Mouse (Mus musculus): ENCODE measurements around the gene Ano2. TPM values are rescaled to one million over a fixed set of nuclear protein-coding genes. Genes with fewer than 3 reads are reported as not detected.

The Ano2 gene
- polyA plus RNA-seq, 1 experiment from 2014 or later: 0.29 TPM

DNA sequence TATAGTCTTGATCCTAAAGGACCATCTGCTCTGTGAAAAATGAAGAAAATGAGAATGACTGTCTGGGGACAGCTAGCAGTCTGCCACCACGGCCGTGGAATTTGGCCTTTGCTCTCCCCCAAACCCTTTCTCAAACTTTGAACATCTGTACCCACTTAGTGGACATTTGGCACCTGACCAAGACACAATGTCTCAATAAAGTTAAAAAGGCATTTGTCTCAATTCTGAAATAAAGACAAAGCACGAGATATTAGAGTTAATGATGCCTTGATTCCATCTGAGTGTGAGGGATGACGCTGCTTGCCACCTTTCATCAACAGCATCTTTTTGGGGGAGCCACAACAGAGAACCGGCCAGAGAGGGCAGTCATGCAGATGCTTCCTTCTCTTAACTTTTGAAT is 83.0 kb downstream of the Ano2 start:
- H3K27ac ChIP-seq (ENCODE audit: low read depth, low read length): no peak overlapping the region
- no peak overlapping the region for H3K4me2 ChIP-seq (ENCODE audit: low read depth)
- H3K4me1 ChIP-seq (ENCODE audit: control insufficient read depth, insufficient read depth, low read length): no peaks in the 10 kb centered on the region
- no peaks in the 10 kb centered on the region; the same call in 1 of the 2 replicates for H3K27me3 ChIP-seq (ENCODE audit: control insufficient read depth, insufficient read depth, low read length)
- ATAC-seq (ENCODE audit: insufficient read depth, low FRiP score, low TSS enrichment) (no peak), DNase-seq (ENCODE audit: low spot score) (peak; percentile 18)
- H3K36me3 ChIP-seq (ENCODE audit: control insufficient read depth, insufficient read depth, low read length): no peaks in the 10 kb centered on the region
- 36% methylated on average over 5 of the region's 5 CpGs for WGBS
- no peak overlapping the region for H3K4me3 ChIP-seq (ENCODE audit: low read depth, low read length)
- no peak overlapping the region for H3K9ac ChIP-seq (ENCODE audit: low read length)
- H3K9me3 ChIP-seq (ENCODE audit: control insufficient read depth, low read length): no peaks in the 10 kb centered on the region

DNA sequence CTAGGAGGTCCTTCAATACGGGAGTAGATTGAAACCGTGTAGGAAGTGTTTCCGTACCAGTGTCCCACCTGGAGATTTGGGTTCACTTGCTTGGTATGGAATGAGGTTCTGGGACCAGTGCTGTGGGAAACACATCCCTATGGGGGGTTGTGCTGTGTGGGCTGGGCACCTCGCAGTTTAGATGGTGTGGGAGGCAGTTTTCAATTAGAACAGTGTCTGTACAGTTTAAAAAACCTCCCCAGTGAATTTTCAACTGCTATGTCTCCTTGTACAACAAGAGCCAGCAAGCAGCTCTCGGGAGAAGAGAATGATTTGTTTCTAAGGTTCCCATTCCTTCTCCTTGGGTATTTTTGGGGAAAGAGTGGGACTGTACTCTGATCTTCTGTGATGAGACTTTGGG is 86.1 kb downstream of the Ano2 start:
- H3K27me3 ChIP-seq (ENCODE audit: control insufficient read depth, insufficient read depth, low read length): no peaks in the 10 kb centered on the region; the same call in 1 of the 2 replicates
- H3K9ac ChIP-seq (ENCODE audit: low read length): no peak overlapping the region
- H3K4me1 ChIP-seq (ENCODE audit: control insufficient read depth, insufficient read depth, low read length): no peaks in the 10 kb centered on the region
- DNase-seq (ENCODE audit: low spot score) (no peak), ATAC-seq (ENCODE audit: insufficient read depth, low FRiP score, low TSS enrichment) (no peak)
- H3K4me3 ChIP-seq (ENCODE audit: low read depth, low read length): no peak overlapping the region
- H3K27ac ChIP-seq (ENCODE audit: low read depth, low read length): no peak overlapping the region
- no peak overlapping the region for H3K4me2 ChIP-seq (ENCODE audit: low read depth)
- no peaks in the 10 kb centered on the region for H3K36me3 ChIP-seq (ENCODE audit: control insufficient read depth, insufficient read depth, low read length)
- WGBS: 80% methylated on average over 5 of the region's 5 CpGs
- H3K9me3 ChIP-seq (ENCODE audit: control insufficient read depth, low read length): no peaks in the 10 kb centered on the region

DNA sequence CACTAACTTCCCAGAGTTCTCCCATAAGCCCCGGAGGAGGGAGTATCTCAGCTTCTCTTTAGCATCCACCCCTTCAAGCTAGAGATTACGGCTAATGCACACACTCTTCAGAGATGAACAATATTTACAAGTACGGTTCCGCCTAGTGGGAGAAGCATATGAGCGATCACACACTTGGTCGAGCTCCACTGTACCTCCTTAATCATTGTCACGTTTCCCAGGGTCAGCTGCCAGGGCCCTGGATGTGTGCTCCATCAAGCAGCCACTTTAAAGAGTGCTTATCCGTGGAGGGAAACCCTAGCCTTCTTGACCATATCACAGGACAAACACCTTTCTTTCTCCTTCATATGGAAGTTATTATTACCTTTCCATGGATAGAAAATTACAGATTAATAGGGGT is 112.7 kb downstream of the Ano2 start:
- 70% methylated on average over 8 of the region's 8 CpGs for WGBS
- no peak for ATAC-seq (ENCODE audit: insufficient read depth, low FRiP score, low TSS enrichment)
- no peaks in the 10 kb centered on the region for H3K36me3 ChIP-seq (ENCODE audit: control insufficient read depth, insufficient read depth, low read length)

DNA sequence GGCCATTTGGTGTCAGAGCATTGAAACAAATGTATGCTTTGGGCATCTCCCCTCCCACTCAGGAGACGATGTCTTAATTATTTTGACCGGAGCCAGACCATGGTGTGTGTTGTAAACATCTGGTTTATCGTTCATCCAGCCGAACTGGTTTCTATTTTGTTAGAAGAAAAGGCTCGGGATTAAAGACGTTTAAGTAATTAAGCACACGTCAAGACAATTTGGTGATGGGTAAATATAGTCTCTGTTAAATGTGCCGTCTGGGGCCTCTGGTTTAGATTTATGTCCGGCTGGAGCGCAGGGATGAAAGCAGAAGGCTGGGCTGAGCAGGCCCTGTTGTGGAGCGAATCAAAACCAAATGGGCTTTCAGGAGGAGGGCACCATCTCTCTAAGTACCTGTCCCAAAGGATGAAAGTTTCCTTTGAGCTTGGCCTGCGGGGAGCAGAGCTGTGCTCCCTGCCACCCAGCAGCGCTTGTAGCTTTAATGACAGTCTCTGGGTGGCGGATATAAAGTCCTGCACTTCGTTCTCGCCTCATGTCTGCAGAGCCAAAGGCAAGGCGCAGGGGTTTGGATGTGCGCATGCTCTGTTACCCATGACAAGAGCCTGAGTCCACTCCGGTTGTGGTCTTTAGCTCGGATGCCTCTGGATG is 113.3 kb downstream of the Ano2 start:
- no peaks in the 10 kb centered on the region for H3K9me3 ChIP-seq (ENCODE audit: control insufficient read depth, low read length)
- 30% methylated on average over 20 of the region's 20 CpGs for WGBS
- H3K4me2 ChIP-seq (ENCODE audit: low read depth): no peak overlapping the region
- peaks cover 2% of the 10 kb centered on the region; the same call in 1 of the 2 replicates for H3K4me1 ChIP-seq (ENCODE audit: control insufficient read depth, insufficient read depth, low read length)
- DNase-seq (ENCODE audit: low spot score) (peak; percentile 36), ATAC-seq (ENCODE audit: insufficient read depth, low FRiP score, low TSS enrichment) (no peak)
- H3K36me3 ChIP-seq (ENCODE audit: control insufficient read depth, insufficient read depth, low read length): no peaks in the 10 kb centered on the region
- H3K4me3 ChIP-seq (ENCODE audit: low read depth, low read length): no peak overlapping the region
- no peak overlapping the region for H3K27ac ChIP-seq (ENCODE audit: low read depth, low read length)
- no peaks in the 10 kb centered on the region for H3K27me3 ChIP-seq (ENCODE audit: control insufficient read depth, insufficient read depth, low read length)
- no peak overlapping the region for H3K9ac ChIP-seq (ENCODE audit: low read length)

More for the DNA sequence above, 112.7 kb downstream of the Ano2 start:
- Histone ChIP-seq H3K4me2 (ENCODE audit: low read depth) (no peak overlapping the region), H3K9ac (ENCODE audit: low read length) (no peak overlapping the region), H3K9me3 (ENCODE audit: control insufficient read depth, low read length) (no peaks in the 10 kb centered on the region), H3K27me3 (ENCODE audit: control insufficient read depth, insufficient read depth, low read length) (no peaks in the 10 kb centered on the region), H3K4me3 (ENCODE audit: low read depth, low read length) (no peak overlapping the region), H3K4me1 (ENCODE audit: control insufficient read depth, insufficient read depth, low read length) (peaks cover 2% of the 10 kb centered on the region; the same call in 1 of the 2 replicates), H3K27ac (ENCODE audit: low read depth, low read length) (no peak overlapping the region)
- no peak for DNase-seq (ENCODE audit: low spot score)

DNA sequence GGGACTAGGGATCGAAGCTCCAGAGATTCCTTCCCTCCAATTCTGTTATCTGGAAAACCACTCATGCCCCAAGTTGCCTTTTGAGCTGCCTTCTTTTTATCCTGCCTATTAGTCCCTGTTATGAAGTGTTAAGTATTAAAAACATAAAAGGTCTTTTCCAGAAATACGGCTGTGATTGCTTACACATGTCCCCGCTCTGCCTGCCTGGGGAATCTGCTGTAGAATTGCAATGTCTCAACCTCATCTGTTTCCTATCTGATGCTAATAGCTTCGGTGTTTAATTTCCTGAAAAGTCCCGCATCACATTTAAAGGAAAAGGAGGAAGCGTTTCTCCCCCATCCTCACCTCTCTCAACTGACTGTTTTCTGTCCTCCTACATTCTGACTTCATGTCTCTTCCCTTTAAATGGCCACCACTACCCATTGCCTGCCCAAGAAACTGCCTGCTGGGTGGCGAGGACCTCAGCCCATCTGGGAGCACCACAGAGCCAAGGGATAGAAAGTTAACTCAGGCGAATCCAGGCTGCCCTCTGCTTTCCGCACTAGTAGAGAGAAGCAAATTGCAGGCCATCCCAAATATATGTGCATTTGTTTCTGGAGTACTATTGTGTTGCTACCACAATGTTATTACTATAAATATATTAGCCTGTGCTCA is 118.9 kb downstream of the Ano2 start:
- no peak for DNase-seq (ENCODE audit: low spot score)
- H3K9ac ChIP-seq (ENCODE audit: low read length): no peak overlapping the region
- H3K9me3 ChIP-seq (ENCODE audit: control insufficient read depth, low read length): no peaks in the 10 kb centered on the region
- no peak for ATAC-seq (ENCODE audit: insufficient read depth, low FRiP score, low TSS enrichment)
- H3K27me3 ChIP-seq (ENCODE audit: control insufficient read depth, insufficient read depth, low read length): no peaks in the 10 kb centered on the region
- H3K4me3 ChIP-seq (ENCODE audit: low read depth, low read length): no peak overlapping the region
- no peaks in the 10 kb centered on the region for H3K4me1 ChIP-seq (ENCODE audit: control insufficient read depth, insufficient read depth, low read length)
- H3K27ac ChIP-seq (ENCODE audit: low read depth, low read length): no peak overlapping the region
- WGBS: 59% methylated on average over 9 of the region's 9 CpGs
- H3K36me3 ChIP-seq (ENCODE audit: control insufficient read depth, insufficient read depth, low read length): no peaks in the 10 kb centered on the region
- H3K4me2 ChIP-seq (ENCODE audit: low read depth): no peak overlapping the region

DNA sequence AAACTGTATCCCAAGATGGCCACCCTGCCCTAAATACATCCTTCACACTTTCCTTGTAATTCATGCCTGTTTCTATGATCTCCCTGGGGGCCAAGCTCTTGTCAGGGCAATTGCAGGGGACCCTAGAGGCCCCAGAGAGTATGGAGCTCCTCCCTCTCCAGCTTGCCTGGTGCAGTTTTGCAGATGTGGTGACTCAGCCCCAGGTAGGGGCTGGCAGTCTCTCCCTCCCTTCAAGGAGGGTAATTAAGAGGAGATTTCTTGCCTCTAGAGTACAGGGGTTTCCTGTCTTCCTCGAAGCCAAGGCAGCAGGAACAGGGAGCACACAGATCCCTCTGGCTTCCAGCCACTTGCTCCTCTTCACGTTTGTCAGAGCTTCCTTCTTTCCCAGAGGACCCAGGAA is 121.2 kb downstream of the Ano2 start:
- no peak overlapping the region for H3K27ac ChIP-seq (ENCODE audit: low read depth, low read length)
- no peaks in the 10 kb centered on the region for H3K4me1 ChIP-seq (ENCODE audit: control insufficient read depth, insufficient read depth, low read length)
- ATAC-seq (ENCODE audit: insufficient read depth, low FRiP score, low TSS enrichment) (no peak), DNase-seq (ENCODE audit: low spot score) (no peak)
- H3K36me3 ChIP-seq (ENCODE audit: control insufficient read depth, insufficient read depth, low read length): no peaks in the 10 kb centered on the region
- H3K27me3 ChIP-seq (ENCODE audit: control insufficient read depth, insufficient read depth, low read length): no peaks in the 10 kb centered on the region
- 21% methylated on average over 2 of the region's 2 CpGs for WGBS
- no peak overlapping the region for H3K4me3 ChIP-seq (ENCODE audit: low read depth, low read length)
- H3K4me2 ChIP-seq (ENCODE audit: low read depth): no peak overlapping the region
- H3K9me3 ChIP-seq (ENCODE audit: control insufficient read depth, low read length): no peaks in the 10 kb centered on the region
- no peak overlapping the region for H3K9ac ChIP-seq (ENCODE audit: low read length)

DNA sequence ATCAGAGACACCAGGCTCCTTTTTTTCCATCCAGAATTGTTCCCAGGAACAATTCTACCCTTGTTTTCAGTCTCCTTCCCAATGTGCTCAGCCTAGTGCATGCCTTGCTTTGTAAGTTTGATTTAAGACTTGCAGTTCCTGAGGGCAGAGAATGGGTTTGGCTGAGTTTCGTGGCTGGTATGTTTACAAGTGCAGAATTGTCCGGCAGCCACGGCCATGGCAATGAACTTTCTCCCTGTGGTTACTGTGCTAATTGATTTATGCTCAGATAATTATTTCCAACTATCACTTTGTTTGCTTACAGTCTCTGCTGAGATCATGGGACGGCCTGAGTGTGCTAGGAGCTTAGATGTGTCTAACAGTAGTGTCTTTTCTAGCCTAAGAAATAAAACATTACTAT is 147.9 kb downstream of the Ano2 start:
- Histone ChIP-seq H3K4me3 (ENCODE audit: low read depth, low read length) (no peak overlapping the region), H3K9me3 (ENCODE audit: control insufficient read depth, low read length) (no peaks in the 10 kb centered on the region), H3K27ac (ENCODE audit: low read depth, low read length) (no peak overlapping the region), H3K36me3 (ENCODE audit: control insufficient read depth, insufficient read depth, low read length) (no peaks in the 10 kb centered on the region), H3K27me3 (ENCODE audit: control insufficient read depth, insufficient read depth, low read length) (no peaks in the 10 kb centered on the region), H3K9ac (ENCODE audit: low read length) (no peak overlapping the region), H3K4me2 (ENCODE audit: low read depth) (no peak overlapping the region), H3K4me1 (ENCODE audit: control insufficient read depth, insufficient read depth, low read length) (peaks cover 3% of the 10 kb centered on the region; the same call in 1 of the 2 replicates)
- DNase-seq (ENCODE audit: low spot score): no peak
- 41% methylated on average over 4 of the region's 4 CpGs for WGBS
- no peak for ATAC-seq (ENCODE audit: insufficient read depth, low FRiP score, low TSS enrichment)

DNA sequence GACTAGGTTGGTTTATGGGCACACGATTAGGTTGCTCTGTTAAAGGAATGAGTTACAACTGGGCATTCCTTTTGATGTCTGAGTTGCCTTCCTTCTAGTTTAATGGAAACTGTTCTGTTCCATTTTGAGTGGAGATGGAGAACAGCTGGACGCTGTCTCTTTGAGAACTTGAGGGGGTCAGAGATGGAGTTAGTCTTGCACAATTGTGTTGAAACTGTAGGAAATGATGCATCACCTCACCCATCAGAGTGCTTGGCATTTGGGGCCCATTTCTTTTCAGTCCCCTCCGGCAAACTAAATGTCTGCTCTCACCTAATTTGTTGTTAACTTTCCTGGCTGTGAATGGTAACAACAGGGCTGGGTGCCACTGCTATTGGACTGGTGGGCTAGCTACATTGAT is 151.1 kb downstream of the Ano2 start:
- no peak for DNase-seq (ENCODE audit: low spot score)
- Histone ChIP-seq H3K9ac (ENCODE audit: low read length) (no peak overlapping the region), H3K4me1 (ENCODE audit: control insufficient read depth, insufficient read depth, low read length) (peaks cover 3% of the 10 kb centered on the region; the same call in 1 of the 2 replicates), H3K27me3 (ENCODE audit: control insufficient read depth, insufficient read depth, low read length) (no peaks in the 10 kb centered on the region), H3K4me3 (ENCODE audit: low read depth, low read length) (no peak overlapping the region), H3K27ac (ENCODE audit: low read depth, low read length) (no peak overlapping the region), H3K9me3 (ENCODE audit: control insufficient read depth, low read length) (no peaks in the 10 kb centered on the region), H3K4me2 (ENCODE audit: low read depth) (no peak overlapping the region), H3K36me3 (ENCODE audit: control insufficient read depth, insufficient read depth, low read length) (no peaks in the 10 kb centered on the region)
- 82% methylated on average over 3 of the region's 3 CpGs for WGBS
- ATAC-seq (ENCODE audit: insufficient read depth, low FRiP score, low TSS enrichment): no peak

DNA sequence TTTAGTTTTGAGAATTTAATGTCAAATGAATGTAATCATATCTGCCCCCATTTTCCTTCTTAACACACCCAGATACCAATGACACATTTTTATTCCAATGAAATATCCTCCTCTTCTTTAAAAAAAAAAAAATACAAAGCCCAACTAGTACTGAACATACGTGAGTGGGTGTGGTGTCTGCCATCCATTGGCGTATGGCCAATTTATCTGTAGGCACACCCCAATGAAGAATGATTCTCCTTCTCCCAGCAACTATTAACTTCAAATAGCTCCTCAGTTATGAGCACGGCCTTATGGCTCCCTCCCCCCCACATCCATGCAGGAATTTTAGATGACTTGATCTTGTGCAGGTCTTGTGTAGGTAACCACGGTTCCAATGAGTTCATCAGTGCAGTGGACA is 161.0 kb downstream of the Ano2 start:
- H3K4me2 ChIP-seq (ENCODE audit: low read depth): no peak overlapping the region
- no peaks in the 10 kb centered on the region for H3K27me3 ChIP-seq (ENCODE audit: control insufficient read depth, insufficient read depth, low read length)
- WGBS: 90% methylated on average over 4 of the region's 4 CpGs
- no peaks in the 10 kb centered on the region for H3K9me3 ChIP-seq (ENCODE audit: control insufficient read depth, low read length)
- no peak overlapping the region for H3K9ac ChIP-seq (ENCODE audit: low read length)
- H3K27ac ChIP-seq (ENCODE audit: low read depth, low read length): no peak overlapping the region
- no peaks in the 10 kb centered on the region for H3K4me1 ChIP-seq (ENCODE audit: control insufficient read depth, insufficient read depth, low read length)
- DNase-seq (ENCODE audit: low spot score) (no peak), ATAC-seq (ENCODE audit: insufficient read depth, low FRiP score, low TSS enrichment) (no peak)
- no peaks in the 10 kb centered on the region for H3K36me3 ChIP-seq (ENCODE audit: control insufficient read depth, insufficient read depth, low read length)
- no peak overlapping the region for H3K4me3 ChIP-seq (ENCODE audit: low read depth, low read length)

Measured in neural tube, embryonic 11.5 days (tissue).